14 mouse cellular contexts compared by ENCODE assay signal in genomic region chr2:165741526-165742050, GRCm38 (mm10).
DNase-seq lines count a peak whose midpoint lies in the region; ATAC-seq and TF ChIP-seq lines count a peak whose summit lies in the region.
"Had no signal": no experiment of that assay in that cellular context is flagged by ENCODE, and none has a peak within 500 bp of the region (broad histone marks: within the 10 kb centered on the region; RNA-seq: fewer than 3 reads in every experiment).

No protein-coding gene starts in this region.

- no peak overlapping the region for H3K27ac ChIP-seq in forebrain, embryonic 11.5 days (ENCODE audit: low read depth, low read length)
- no peak overlapping the region for H3K27ac ChIP-seq in forebrain, postnatal 0 days (ENCODE audit: low read depth, low read length)
- peak overlapping the region; percentile 84 for H3K27ac ChIP-seq in kidney, embryonic 16.5 days (ENCODE audit: low read length)
- H3K27ac ChIP-seq in embryonic facial prominence, embryonic 11.5 days (replicated peaks; ENCODE audit: low read depth, low read length) = peak overlapping the region; percentile 28; the same call in 1 of the 2 replicates
- no peak overlapping the region for H3K27ac ChIP-seq in midbrain, embryonic 13.5 days
- H3K27ac ChIP-seq: heart, embryonic 15.5 days; liver, embryonic 12.5 days; stomach, embryonic 15.5 days had no signal

- TF ChIP-seq CTCF in forebrain, postnatal 0 days (IDR thresholded peaks at IDR 0.05; ENCODE audit: low read depth) = no peak

- DNase-seq in forebrain, embryonic 11.5 days (ENCODE audit: low spot score) = no peak
- DNase-seq in forebrain, postnatal 0 days = no peak
- no peak for DNase-seq in kidney, postnatal 36 days
- DNase-seq in embryonic facial prominence, embryonic 11.5 days (ENCODE audit: low spot score) = peak; percentile 57
- no peak for DNase-seq in layer of hippocampus, postnatal 25 days (ENCODE audit: extremely low spot score in 1 of 2, low spot score in 1 of 2)
- DNase-seq in urinary bladder, postnatal 36 days (ENCODE audit: low spot score in 2 of 2) = no peak
- DNase-seq: adrenal gland, postnatal 14 days; cerebellum, postnatal 25 days; lung, postnatal 4 days had no signal

- 5% methylated on average over 11 of the region's 11 CpGs for WGBS in forebrain, embryonic 11.5 days
- WGBS in forebrain, postnatal 0 days = 27% methylated on average over 11 of the region's 11 CpGs
- WGBS in kidney, embryonic 16.5 days = 24% methylated on average over 11 of the region's 11 CpGs
- WGBS in embryonic facial prominence, embryonic 11.5 days = 8% methylated on average over 11 of the region's 11 CpGs
- 4% methylated on average over 11 of the region's 11 CpGs for WGBS in midbrain, embryonic 13.5 days

- H3K9ac ChIP-seq in forebrain, embryonic 11.5 days (ENCODE audit: low read length) = no peak overlapping the region; the same call in 1 of the 2 replicates
- no peak overlapping the region for H3K9ac ChIP-seq in forebrain, postnatal 0 days
- H3K9ac ChIP-seq in kidney, embryonic 16.5 days (replicated peaks; ENCODE audit: low read length) = peak overlapping the region; percentile 55
- H3K9ac ChIP-seq in embryonic facial prominence, embryonic 11.5 days (replicated peaks; ENCODE audit: low read length) = 0 out of 2 replicates have a peak overlapping the region, but pooled peaks have one; percentile 8
- no peak overlapping the region for H3K9ac ChIP-seq in midbrain, embryonic 13.5 days (replicated peaks)
- H3K9ac ChIP-seq: heart, embryonic 15.5 days; liver, embryonic 12.5 days; stomach, embryonic 15.5 days had no signal

- peak overlapping the region; percentile 29; the same call in 1 of the 2 replicates for H3K4me2 ChIP-seq in forebrain, embryonic 11.5 days (ENCODE audit: low read depth, low read length, severe bottlenecking)
- no peak overlapping the region for H3K4me2 ChIP-seq in forebrain, postnatal 0 days (ENCODE audit: low read depth)
- peak overlapping the region; percentile 42 for H3K4me2 ChIP-seq in kidney, embryonic 16.5 days (replicated peaks; ENCODE audit: low read depth, low read length)
- no peak overlapping the region for H3K4me2 ChIP-seq in embryonic facial prominence, embryonic 11.5 days (ENCODE audit: low read depth, low read length)
- H3K4me2 ChIP-seq in midbrain, embryonic 13.5 days (replicated peaks) = 0 out of 2 replicates have a peak overlapping the region, but pooled peaks have one; percentile 10
- H3K4me2 ChIP-seq: heart, embryonic 15.5 days; liver, embryonic 12.5 days; stomach, embryonic 15.5 days had no signal

- no peaks in the 10 kb centered on the region for H3K9me3 ChIP-seq in forebrain, embryonic 11.5 days (ENCODE audit: control insufficient read depth, low read length)
- no peaks in the 10 kb centered on the region for H3K9me3 ChIP-seq in forebrain, postnatal 0 days (ENCODE audit: low read length)
- H3K9me3 ChIP-seq in kidney, embryonic 16.5 days (ENCODE audit: low read length) = no peaks in the 10 kb centered on the region
- H3K9me3 ChIP-seq in embryonic facial prominence, embryonic 11.5 days (replicated peaks; ENCODE audit: control insufficient read depth, low read length) = no peaks in the 10 kb centered on the region
- H3K9me3 ChIP-seq in midbrain, embryonic 13.5 days = no peaks in the 10 kb centered on the region
- H3K9me3 ChIP-seq: heart, embryonic 15.5 days; liver, embryonic 12.5 days; stomach, embryonic 15.5 days had no signal

- no peak overlapping the region for H3K4me3 ChIP-seq in forebrain, embryonic 11.5 days (ENCODE audit: low read depth, low read length)
- no peak overlapping the region for H3K4me3 ChIP-seq in forebrain, postnatal 0 days (ENCODE audit: low read depth, low read length)
- H3K4me3 ChIP-seq in kidney, embryonic 16.5 days (ENCODE audit: low read length) = peak overlapping the region; percentile 36
- H3K4me3 ChIP-seq in embryonic facial prominence, embryonic 11.5 days (ENCODE audit: low read depth, low read length) = no peak overlapping the region
- H3K4me3 ChIP-seq in midbrain, embryonic 13.5 days (replicated peaks) = no peak overlapping the region
- H3K4me3 ChIP-seq: heart, embryonic 15.5 days; liver, embryonic 12.5 days; stomach, embryonic 15.5 days had no signal

- no peak for ATAC-seq in forebrain, embryonic 11.5 days (replicated peaks; ENCODE audit: low FRiP score)
- ATAC-seq in forebrain, postnatal 0 days = no peak
- no peak for ATAC-seq in kidney, embryonic 16.5 days (ENCODE audit: low FRiP score, low TSS enrichment)
- ATAC-seq in embryonic facial prominence, embryonic 11.5 days (replicated peaks; ENCODE audit: insufficient number of reproducible peaks, low FRiP score, low TSS enrichment, low read depth) = no peak
- ATAC-seq in midbrain, embryonic 13.5 days = no peak
- ATAC-seq: liver, embryonic 12.5 days had no signal

- H3K27me3 ChIP-seq in forebrain, embryonic 11.5 days (ENCODE audit: control insufficient read depth, insufficient read depth, low read length) = no peaks in the 10 kb centered on the region
- H3K27me3 ChIP-seq in forebrain, postnatal 0 days (ENCODE audit: insufficient read depth, low read length) = peaks cover 12% of the 10 kb centered on the region
- no peaks in the 10 kb centered on the region for H3K27me3 ChIP-seq in kidney, embryonic 16.5 days (ENCODE audit: insufficient read depth, low read length)
- H3K27me3 ChIP-seq in embryonic facial prominence, embryonic 11.5 days (ENCODE audit: control insufficient read depth, insufficient read depth, low read length) = no peaks in the 10 kb centered on the region; the same call in 1 of the 2 replicates
- H3K27me3 ChIP-seq in midbrain, embryonic 13.5 days = peaks cover 13% of the 10 kb centered on the region; the same call in 1 of the 2 replicates

- H3K36me3 ChIP-seq in forebrain, embryonic 11.5 days (ENCODE audit: control insufficient read depth, insufficient read depth, low read length) = no peaks in the 10 kb centered on the region
- no peaks in the 10 kb centered on the region for H3K36me3 ChIP-seq in forebrain, postnatal 0 days (ENCODE audit: insufficient read depth)
- H3K36me3 ChIP-seq in kidney, embryonic 16.5 days (ENCODE audit: insufficient read depth, low read length) = no peaks in the 10 kb centered on the region
- no peaks in the 10 kb centered on the region; the same call in 1 of the 2 replicates for H3K36me3 ChIP-seq in embryonic facial prominence, embryonic 11.5 days (replicated peaks; ENCODE audit: control insufficient read depth, insufficient read depth, low read depth, low read length)
- H3K36me3 ChIP-seq in midbrain, embryonic 13.5 days = no peaks in the 10 kb centered on the region
- H3K36me3 ChIP-seq: heart, embryonic 15.5 days; liver, embryonic 12.5 days; stomach, embryonic 15.5 days had no signal

- peaks cover 19% of the 10 kb centered on the region for H3K4me1 ChIP-seq in forebrain, embryonic 11.5 days (replicated peaks; ENCODE audit: control insufficient read depth, insufficient read depth, low read length)
- peaks cover 8% of the 10 kb centered on the region; the same call in 1 of the 2 replicates for H3K4me1 ChIP-seq in forebrain, postnatal 0 days (ENCODE audit: insufficient read depth)
- H3K4me1 ChIP-seq in kidney, embryonic 16.5 days (ENCODE audit: insufficient read depth, low read length) = peaks cover 20% of the 10 kb centered on the region
- H3K4me1 ChIP-seq in embryonic facial prominence, embryonic 11.5 days (ENCODE audit: control insufficient read depth, insufficient read depth, low read length) = peaks cover 3% of the 10 kb centered on the region; the same call in 1 of the 2 replicates
- peaks cover 34% of the 10 kb centered on the region for H3K4me1 ChIP-seq in midbrain, embryonic 13.5 days (replicated peaks)
- H3K4me1 ChIP-seq: liver, embryonic 12.5 days had no signal

Comparison
In these comparisons a context has a peak if more than half of its experiments do, and no peak if none do; other contexts are left out.
1. H3K4me2 ChIP-seq: peak in forebrain, embryonic 11.5 days (single experiment), kidney, embryonic 16.5 days (single experiment) and midbrain, embryonic 13.5 days (single experiment); none in forebrain, postnatal 0 days (single experiment) and embryonic facial prominence, embryonic 11.5 days (single experiment).
2. H3K27ac ChIP-seq: peak in kidney, embryonic 16.5 days (single experiment) and embryonic facial prominence, embryonic 11.5 days (single experiment); none in forebrain, embryonic 11.5 days (single experiment), forebrain, postnatal 0 days (single experiment) and midbrain, embryonic 13.5 days (single experiment).
3. H3K9ac ChIP-seq: peak in kidney, embryonic 16.5 days (single experiment) and embryonic facial prominence, embryonic 11.5 days (single experiment); none in forebrain, embryonic 11.5 days (single experiment), forebrain, postnatal 0 days (single experiment) and midbrain, embryonic 13.5 days (single experiment).